Mouse (Mus musculus) ZHBTc4 (cell line): Measurements from ENCODE around the gene Slc2a3.
"Not testable (repeated sequence)": the region's sequence is repeated elsewhere in the genome, so short reads cannot be mapped to it uniquely, and the experiment has no call there.

Experiments
- DNase-seq: peaks from one replicate; pipeline ENCODE4 v3.0.0-alpha.2; 2011; ENCODE audit warnings: low read depth, low spot score

Gene Slc2a3

DNA sequence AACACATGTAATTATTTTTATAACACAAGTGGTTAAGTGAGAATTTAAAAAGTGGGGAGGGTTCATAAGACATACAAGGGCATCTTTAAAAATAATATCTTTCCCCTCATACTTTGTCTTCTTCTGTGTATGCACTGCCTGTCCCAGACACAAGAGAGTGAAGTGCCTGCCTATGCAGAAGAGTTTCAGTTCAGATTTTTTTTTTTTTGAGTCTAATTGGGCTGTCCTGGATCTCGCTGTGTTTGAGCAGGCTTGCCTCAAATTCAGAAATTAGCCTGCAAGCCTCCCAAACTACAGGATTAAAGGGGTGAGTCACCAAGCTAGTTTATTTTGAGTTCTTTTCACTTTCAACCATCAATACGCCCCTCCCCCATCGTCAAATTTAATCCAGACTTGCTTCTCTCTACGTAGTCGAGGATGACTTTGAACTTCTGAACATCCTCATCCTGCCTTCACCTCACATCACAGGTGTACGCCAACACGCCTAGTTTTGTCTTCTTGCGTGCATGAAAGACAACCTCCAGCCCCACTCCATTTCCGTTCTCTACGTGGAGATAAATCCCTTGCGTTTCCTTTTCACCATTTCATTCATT lies 8.7 kb upstream of the Slc2a3 start:
- no peak for DNase-seq

DNA sequence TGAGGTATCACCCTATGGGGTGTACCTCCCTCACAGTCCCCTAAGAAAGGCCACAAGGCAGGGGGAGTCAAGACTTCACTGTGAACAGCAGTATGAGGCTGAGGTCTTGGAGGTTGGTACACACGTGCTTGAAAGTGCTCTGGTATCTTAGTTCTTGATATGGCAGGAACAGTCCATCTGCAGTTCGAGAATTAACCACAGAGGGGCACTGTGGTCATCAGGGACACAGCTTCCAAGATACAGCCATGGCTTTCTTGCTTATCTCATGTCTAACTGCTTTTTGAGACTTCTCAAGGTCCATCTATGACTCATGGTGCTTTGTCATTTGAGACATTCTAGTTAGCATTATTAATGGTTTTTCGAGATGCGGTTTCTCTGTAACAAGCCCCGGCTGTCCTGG lies 3.0 kb upstream of the Slc2a3 start:
- DNase-seq = peak; percentile 91

GRCm38 (mm10) chr6:122801801-122802514 lies 518 bp upstream of the Slc2a3 start:
- DNase-seq = peak; percentile 61

GRCm38 (mm10) chr6:122800640-122801300 lies 670 bp downstream of the Slc2a3 start:
- DNase-seq = no peak

DNA sequence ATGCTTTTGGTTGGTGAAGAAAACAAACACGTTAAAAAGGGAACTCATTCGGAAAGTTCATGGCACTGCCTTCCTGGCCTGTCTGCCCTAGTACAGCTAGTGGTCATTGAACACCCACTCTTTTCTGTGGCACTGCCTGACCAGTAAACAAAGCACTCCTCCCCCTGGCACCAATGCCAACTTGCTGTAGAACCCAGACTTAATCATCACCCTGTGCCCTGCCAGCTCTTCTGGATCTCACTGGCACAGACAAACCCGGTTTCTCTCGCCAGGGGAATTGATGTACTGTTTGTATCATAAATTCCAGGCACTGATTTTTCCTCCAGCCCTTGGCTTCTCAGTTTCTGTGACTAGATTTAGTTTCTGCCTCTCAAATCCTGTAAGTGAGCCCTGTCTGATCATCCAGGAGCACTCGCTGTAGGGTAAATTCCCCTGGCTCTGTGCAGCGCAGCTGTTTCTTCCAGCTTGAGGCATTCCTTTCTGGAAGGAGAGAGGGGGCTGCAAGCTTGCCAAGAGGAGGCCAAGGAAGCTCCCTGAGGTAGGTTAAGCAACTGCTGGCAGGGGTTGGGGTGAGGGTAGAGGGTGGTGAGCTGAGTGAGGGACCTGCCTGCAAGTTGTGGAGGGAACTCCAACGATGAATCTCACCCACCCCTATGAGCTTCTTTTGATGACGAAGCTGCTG lies 6.0 kb downstream of the Slc2a3 start:
- DNase-seq = no peak

DNA sequence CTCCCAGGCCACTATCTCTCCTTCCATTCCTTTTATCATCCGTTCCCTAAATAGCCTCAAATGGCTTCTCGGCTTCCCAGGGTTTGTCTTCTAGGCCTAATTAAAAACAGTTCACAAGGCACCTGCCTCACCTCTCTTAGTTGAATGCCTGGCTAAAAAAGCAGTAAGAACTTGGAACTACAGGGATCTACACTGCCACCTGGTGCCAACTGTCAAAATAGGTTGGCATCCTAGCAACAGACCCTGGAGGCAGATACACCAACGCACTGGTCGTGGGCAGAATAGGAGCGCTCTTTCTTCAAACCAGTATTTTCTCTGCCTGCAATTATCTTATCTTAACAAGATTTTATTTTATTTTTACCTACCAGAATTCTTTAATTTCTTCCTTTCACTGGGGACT lies 15.2 kb downstream of the Slc2a3 start:
- peak; percentile 85 for DNase-seq

- DNase-seq = peak; percentile 85
Measured at GRCm38 (mm10) chr6:122784866-122785265, 16.6 kb downstream of the Slc2a3 start.

GRCm38 (mm10) chr6:122782164-122782563 lies 19.3 kb downstream of the Slc2a3 start:
- no peak for DNase-seq

DNA sequence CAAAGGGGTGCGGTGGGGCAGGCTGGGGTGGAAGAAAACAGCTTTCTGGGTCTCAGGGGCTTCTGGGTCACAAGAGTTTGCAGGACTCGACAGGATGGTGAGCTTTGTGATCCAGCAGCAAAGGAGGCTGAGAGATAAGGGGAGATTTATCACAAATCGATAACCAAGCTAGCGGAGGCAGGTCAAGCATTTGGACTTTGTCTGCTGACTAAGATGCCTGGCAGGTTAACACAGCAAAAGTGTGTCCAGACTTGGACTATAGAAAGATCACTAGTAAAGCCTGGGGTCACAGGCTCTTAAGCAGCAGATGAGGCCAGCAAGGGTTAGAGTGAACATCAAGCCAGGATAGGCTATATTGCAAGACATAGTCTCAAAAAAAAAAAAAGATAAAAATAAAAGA lies 20.3 kb downstream of the Slc2a3 start:
- DNase-seq = no peak

DNA sequence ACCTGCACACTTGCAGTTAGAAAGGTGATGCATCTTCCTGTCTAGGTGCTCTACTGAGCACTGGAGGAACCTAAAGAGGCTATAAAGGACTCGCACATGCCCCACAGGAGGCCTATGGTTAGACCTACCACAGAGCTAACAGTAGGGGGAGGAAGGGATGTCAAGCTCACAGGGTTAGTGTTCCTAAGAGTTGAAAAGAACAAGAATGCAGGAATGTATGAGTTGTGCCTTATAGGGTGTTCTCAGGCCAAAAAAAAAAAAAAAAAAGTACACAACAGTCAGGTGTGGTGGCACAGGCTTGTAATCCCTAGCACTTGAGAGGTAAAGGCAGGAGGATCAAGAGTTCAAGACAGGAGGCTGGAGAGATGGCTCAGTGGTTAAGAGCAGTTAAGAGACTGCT lies 21.5 kb downstream of the Slc2a3 start:
- DNase-seq = peak; percentile 83

GRCm38 (mm10) chr6:122776040-122776439 lies 25.4 kb downstream of the Slc2a3 start:
- DNase-seq = no peak

GRCm38 (mm10) chr6:122774345-122774744 lies 27.1 kb downstream of the Slc2a3 start:
- DNase-seq = no peak

DNA sequence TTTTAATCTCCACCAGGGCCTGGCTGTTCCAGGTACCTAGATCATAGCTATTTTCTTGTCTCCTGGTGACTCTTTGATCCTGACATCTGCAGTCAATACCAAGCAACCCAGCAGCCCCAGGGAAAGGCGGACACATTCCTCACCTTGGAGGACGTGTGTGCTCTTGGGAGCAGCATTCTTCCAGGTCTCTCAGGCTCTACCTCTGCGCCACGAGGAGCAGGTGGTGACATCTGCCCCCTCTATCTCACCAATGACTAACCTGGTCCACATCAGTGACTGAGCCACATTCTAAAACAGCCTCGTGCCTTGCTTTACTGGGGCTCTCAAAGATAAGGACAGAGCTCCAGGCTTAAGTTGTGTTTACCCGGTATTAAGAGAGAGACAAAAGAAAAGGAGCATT lies 28.7 kb downstream of the Slc2a3 start:
- DNase-seq = peak; percentile 78

DNA sequence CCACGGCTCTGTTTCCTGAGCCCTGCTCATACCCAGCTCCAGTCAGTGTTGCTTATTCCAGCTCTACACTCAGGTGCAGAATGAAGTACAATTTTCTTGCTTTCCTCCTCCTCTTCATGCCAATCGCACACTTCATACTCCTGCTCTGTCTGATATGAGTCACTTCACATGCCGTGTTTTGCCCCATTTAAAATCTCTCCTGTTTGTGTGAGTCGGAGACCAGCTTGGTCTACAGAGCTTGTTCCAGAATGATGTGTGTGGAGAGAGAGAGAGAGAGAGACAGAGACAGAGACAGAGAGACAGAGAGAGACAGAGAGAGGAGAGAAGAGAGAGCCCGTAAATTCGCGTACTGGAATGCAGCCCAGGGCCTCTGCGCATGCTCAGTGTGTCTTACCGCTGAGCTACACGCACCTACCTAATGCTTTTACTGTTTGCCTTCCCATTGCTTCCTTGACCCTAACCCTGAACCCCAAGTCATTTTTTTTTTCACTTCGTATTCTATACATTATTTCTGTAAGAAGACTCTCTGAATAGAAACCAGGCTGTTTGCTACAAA lies 30.6 kb downstream of the Slc2a3 start:
- peak; percentile 83 for DNase-seq

DNA sequence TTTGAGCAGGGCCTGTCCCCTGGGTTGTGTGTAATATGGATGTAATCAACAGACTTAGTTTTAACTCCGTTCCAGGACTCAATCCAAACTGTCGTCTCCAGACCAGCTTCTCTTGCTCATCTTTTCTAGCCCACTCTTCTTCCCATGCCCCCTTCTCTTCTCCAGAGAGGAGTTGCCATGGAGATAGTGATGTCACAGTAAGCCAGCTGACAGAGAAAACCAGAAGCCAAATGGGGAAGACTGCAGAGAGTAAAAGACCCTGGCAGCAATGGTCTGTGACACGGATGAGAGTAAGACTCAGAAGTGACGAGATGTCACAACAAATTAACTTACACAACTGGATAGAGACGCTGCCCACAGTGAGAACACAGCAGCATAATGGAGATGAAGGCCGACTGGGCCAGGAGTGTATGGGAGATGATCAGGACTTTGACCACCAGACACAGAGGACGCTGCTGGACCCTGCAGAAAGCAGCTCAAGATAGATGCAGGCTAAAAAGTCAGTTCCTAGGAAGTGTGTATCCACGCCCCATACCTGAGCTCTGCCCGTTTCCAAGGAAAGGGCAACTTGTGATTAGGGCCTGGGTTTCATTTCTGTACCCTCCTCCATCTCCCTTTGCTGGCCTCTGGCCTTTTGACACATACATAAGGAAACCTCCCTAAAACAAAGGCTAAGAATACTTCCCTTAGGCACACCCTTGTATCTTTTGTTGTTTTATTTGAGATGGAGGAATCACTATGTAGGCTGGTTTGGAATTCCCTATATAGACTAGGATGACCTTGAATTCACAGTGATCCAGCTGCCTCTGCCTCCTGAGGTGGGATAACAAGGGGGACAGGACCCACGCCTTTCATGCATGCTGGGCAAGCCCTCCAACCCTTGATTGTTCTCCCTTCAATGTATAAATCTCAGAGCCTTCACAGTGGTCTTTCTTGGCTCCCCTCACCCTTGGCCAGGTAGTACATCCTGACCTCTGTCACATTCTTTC lies 31.4 kb downstream of the Slc2a3 start:
- DNase-seq = peak; percentile 85

DNA sequence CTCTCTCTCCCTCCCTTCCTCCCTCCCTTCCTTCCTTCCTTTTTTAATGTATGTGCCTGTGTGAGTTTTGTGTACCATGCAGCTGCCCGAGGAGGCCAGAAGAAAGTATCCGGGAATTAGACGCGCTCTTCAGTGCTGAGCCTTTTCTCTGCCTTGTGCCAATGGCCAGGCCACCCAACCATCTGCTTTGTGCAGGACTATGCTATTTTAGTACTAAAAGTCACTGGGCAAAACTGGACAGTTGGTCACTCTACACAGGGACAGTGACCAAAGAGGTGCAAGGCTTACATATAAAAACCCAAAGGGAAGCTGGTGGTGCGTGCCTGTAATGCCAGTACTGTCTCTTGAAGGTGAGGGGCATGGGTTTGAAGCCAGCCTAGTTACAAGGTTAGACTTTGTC lies 33.2 kb downstream of the Slc2a3 start:
- DNase-seq = no peak

GRCm38 (mm10) chr6:122767012-122767411 lies 34.4 kb downstream of the Slc2a3 start:
- DNase-seq = not testable (repeated sequence)

- DNase-seq = peak; percentile 95
Measured at GRCm38 (mm10) chr6:122766145-122766968, 35.1 kb downstream of the Slc2a3 start.

GRCm38 (mm10) chr6:122765298-122765956 lies 36.0 kb downstream of the Slc2a3 start:
- DNase-seq = peak; percentile 94
